Mouse (Mus musculus) heart, postnatal 0 days (tissue): Measurements from ENCODE around the gene Eid2.

Source experiments
- CTCF ChIP-seq: IDR thresholded peaks from 2 replicates; pipeline ENCODE4 v1.5.1; 2016; ENCODE audit warnings: antibody characterized with exemption, control low read depth, low read depth
- EP300 ChIP-seq: IDR thresholded peaks from 2 replicates; pipeline ENCODE4 v1.6.1; 2016; ENCODE audit warnings: antibody characterized with exemption, low read depth

GRCm38 (mm10) chr7:28311926-28312543 lies 44.4 kb downstream of the Eid2 start, which contains the start of gene Timm50:
- TF ChIP-seq CTCF (no peak), EP300 (no peak)
